Mouse (Mus musculus) testis, adult 2 months (tissue): ENCODE data around the gene Nol12. TPM values are rescaled to one million over a fixed set of nuclear protein-coding genes. Genes with fewer than 3 reads are reported as not detected.

Experiments used
- H3K27ac ChIP-seq: fragments of 200-500 bp; 2 replicates; pipeline ENCODE4 v1.5.1; 2012; ENCODE audit warnings: low read depth, low read length; ENCODE audit not compliant: control insufficient read depth, insufficient read depth
- H3K27me3 ChIP-seq: fragments of 200-500 bp; 2 replicates; pipeline ENCODE4 v1.6.1; 2012; ENCODE audit warnings: mild to moderate bottlenecking, low read length, moderate library complexity; ENCODE audit not compliant: control insufficient read depth, insufficient read depth
- H3K36me3 ChIP-seq: fragments of 200-500 bp; 2 replicates; pipeline ENCODE4 v1.6.1; 2012; ENCODE audit warnings: mild to moderate bottlenecking, low read length; ENCODE audit not compliant: control insufficient read depth, insufficient read depth
- H3K4me1 ChIP-seq: fragments of 200-500 bp; 2 replicates; pipeline ENCODE4 v1.6.1; 2012; ENCODE audit warnings: low read length; ENCODE audit not compliant: control insufficient read depth, insufficient read depth
- H3K4me3 ChIP-seq: fragments of 200-500 bp; 2 replicates; pipeline ENCODE4 v1.5.1; 2012; ENCODE audit warnings: low read depth, mild to moderate bottlenecking, low read length, moderate library complexity, mixed read lengths; ENCODE audit not compliant: control insufficient read depth
- CTCF ChIP-seq: fragments of 200-500 bp; IDR thresholded peaks from 2 replicates; pipeline ENCODE4 v1.5.1; 2012; ENCODE audit warnings: low read depth, mild to moderate bottlenecking, inconsistent platforms, low read length, moderate library complexity; ENCODE audit not compliant: control insufficient read depth, insufficient read depth, insufficient replicate concordance
- POLR2A ChIP-seq: fragments of 200-500 bp; IDR thresholded peaks from 2 replicates; pipeline ENCODE4 v1.6.1; 2012; ENCODE audit warnings: low read depth, mild to moderate bottlenecking, inconsistent platforms, low read length, moderate library complexity; ENCODE audit not compliant: control insufficient read depth
- polyA plus RNA-seq: library from polyadenylated mRNA; depleted of rRNA; stranded (reverse); fragments of >200 nt; gene quantifications from 2 replicates; pipeline ENCODE4 v1.2.3, GENCODE M21; 2012

Gene Nol12
- polyA plus RNA-seq, 1 experiment: 40.7 TPM

- TF ChIP-seq POLR2A (no peak), CTCF (no peak)
- Histone ChIP-seq H3K4me1 (peaks cover 6% of the 10 kb centered on the region), H3K36me3 (no peaks in the 10 kb centered on the region), H3K27ac (no peak overlapping the region), H3K4me3 (no peak overlapping the region), H3K27me3 (no peaks in the 10 kb centered on the region)
These were observed 43.0 kb downstream of the Nol12 start for GRCm38 (mm10) chr15:78977676-78978159.

- Histone ChIP-seq H3K27me3 (no peaks in the 10 kb centered on the region), H3K27ac (no peak overlapping the region), H3K36me3 (no peaks in the 10 kb centered on the region), H3K4me1 (peaks cover 15% of the 10 kb centered on the region), H3K4me3 (no peak overlapping the region)
- TF ChIP-seq POLR2A (no peak), CTCF (no peak)
These were observed 44.1 kb downstream of the Nol12 start for GRCm38 (mm10) chr15:78978875-78979274.

- Histone ChIP-seq H3K27ac (no peak overlapping the region), H3K36me3 (no peaks in the 10 kb centered on the region), H3K27me3 (no peaks in the 10 kb centered on the region), H3K4me3 (no peak overlapping the region), H3K4me1 (peaks cover 18% of the 10 kb centered on the region)
- TF ChIP-seq POLR2A (no peak), CTCF (no peak)
These were observed 45.4 kb downstream of the Nol12 start for GRCm38 (mm10) chr15:78980084-78980483.

GRCm38 (mm10) chr15:78982658-78983435 lies 48.1 kb downstream of the Nol12 start:
- H3K36me3 ChIP-seq: no peaks in the 10 kb centered on the region
- peak overlapping the region; percentile 86 for H3K27ac ChIP-seq
- TF ChIP-seq POLR2A (peak; percentile 48), CTCF (no peak)
- H3K27me3 ChIP-seq: no peaks in the 10 kb centered on the region
- peak overlapping the region; percentile 84 for H3K4me3 ChIP-seq
- H3K4me1 ChIP-seq: peaks cover 18% of the 10 kb centered on the region

GRCm38 (mm10) chr15:78983436-78984285 lies 48.9 kb downstream of the Nol12 start:
- Histone ChIP-seq H3K4me3 (peak overlapping the region; percentile 84), H3K36me3 (no peaks in the 10 kb centered on the region), H3K4me1 (peaks cover 18% of the 10 kb centered on the region), H3K27ac (peak overlapping the region; percentile 80), H3K27me3 (no peaks in the 10 kb centered on the region)
- no peak for TF ChIP-seq CTCF
- no peak for TF ChIP-seq POLR2A

- H3K4me1 ChIP-seq: peaks cover 18% of the 10 kb centered on the region
- TF ChIP-seq CTCF (no peak), POLR2A (no peak)
- H3K36me3 ChIP-seq: no peaks in the 10 kb centered on the region
- H3K4me3 ChIP-seq: no peak overlapping the region
- H3K27me3 ChIP-seq: no peaks in the 10 kb centered on the region
- H3K27ac ChIP-seq: no peak overlapping the region
These were observed 49.6 kb downstream of the Nol12 start for GRCm38 (mm10) chr15:78984286-78984778.
